Mouse (Mus musculus): Measurements from ENCODE around the gene Pak1. TPM values are rescaled to one million over a fixed set of nuclear protein-coding genes. Genes with fewer than 3 reads are reported as not detected.
A peak's percentile ranks its signal among the peaks of the same experiment; 100 is the strongest.

Pak1 gene
- 152 and 160 TPM in 2 replicates for polyA plus RNA-seq (2014; fragmentation: Nextera tagmentation; extraction: Ambion mirVana)

GRCm38 (mm10) chr7:97788190-97788668 is at the start of gene Pak1:
Pak1 (plus strand) TSS chr7:97788541.
- no peaks in the 10 kb centered on the region for H3K9me3 ChIP-seq (ENCODE audit: control insufficient read depth, low read length)
- H3K4me3 ChIP-seq (replicated peaks; ENCODE audit: low read length) = peak within 1 kb of the TSS; percentile 94
- peaks cover 23% of the 10 kb centered on the region for H3K4me1 ChIP-seq (replicated peaks; ENCODE audit: control insufficient read depth, insufficient read depth, low read length)
- peak within 1 kb of the TSS; percentile 93 for H3K9ac ChIP-seq
- 0% methylated on average over 41 of the region's 46 CpGs for WGBS
- no peaks in the 10 kb centered on the region for H3K27me3 ChIP-seq (ENCODE audit: control insufficient read depth, insufficient read depth, low read length)
- H3K36me3 ChIP-seq (replicated peaks; ENCODE audit: control insufficient read depth, insufficient read depth) = no peaks in the 10 kb centered on the region
- DNase-seq (ENCODE audit: low spot score) (peak; percentile 88), ATAC-seq (ENCODE audit: low FRiP score) (peak; percentile 94)
- H3K27ac ChIP-seq = peak within 1 kb of the TSS; percentile 82
- peak within 1 kb of the TSS; percentile 83 for H3K4me2 ChIP-seq (replicated peaks)

GRCm38 (mm10) chr7:97740948-97741347 is 47.4 kb upstream of the Pak1 start:
- H3K36me3 ChIP-seq (replicated peaks; ENCODE audit: control insufficient read depth, insufficient read depth) = no peaks in the 10 kb centered on the region
- ATAC-seq (ENCODE audit: low FRiP score) (no peak), DNase-seq (ENCODE audit: low spot score) (no peak)
- H3K9me3 ChIP-seq (ENCODE audit: control insufficient read depth, low read length) = no peaks in the 10 kb centered on the region
- H3K27ac ChIP-seq = no peak overlapping the region
- WGBS = 54% methylated on average over 10 of the region's 10 CpGs
- H3K27me3 ChIP-seq (ENCODE audit: control insufficient read depth, insufficient read depth, low read length) = no peaks in the 10 kb centered on the region
- H3K9ac ChIP-seq = no peak overlapping the region
- no peak overlapping the region for H3K4me3 ChIP-seq (replicated peaks; ENCODE audit: low read length)
- H3K4me1 ChIP-seq (replicated peaks; ENCODE audit: control insufficient read depth, insufficient read depth, low read length) = 0 out of 2 replicates have a peak, but pooled peaks cover 5% of the 10 kb centered on the region
- H3K4me2 ChIP-seq (replicated peaks) = no peak overlapping the region

GRCm38 (mm10) chr7:97741756-97742291 is 46.5 kb upstream of the Pak1 start:
- H3K4me2 ChIP-seq (replicated peaks) = no peak overlapping the region
- no peak for DNase-seq (ENCODE audit: low spot score)
- H3K9me3 ChIP-seq (ENCODE audit: control insufficient read depth, low read length) = no peaks in the 10 kb centered on the region
- no peak overlapping the region for H3K27ac ChIP-seq
- 0 out of 2 replicates have a peak, but pooled peaks cover 4% of the 10 kb centered on the region for H3K4me1 ChIP-seq (replicated peaks; ENCODE audit: control insufficient read depth, insufficient read depth, low read length)
- H3K4me3 ChIP-seq (replicated peaks; ENCODE audit: low read length) = no peak overlapping the region
- no peaks in the 10 kb centered on the region for H3K27me3 ChIP-seq (ENCODE audit: control insufficient read depth, insufficient read depth, low read length)
- ATAC-seq (ENCODE audit: low FRiP score) = no peak
- no peaks in the 10 kb centered on the region for H3K36me3 ChIP-seq (replicated peaks; ENCODE audit: control insufficient read depth, insufficient read depth)
- H3K9ac ChIP-seq = no peak overlapping the region
- WGBS = 19% methylated on average over 1 of the region's 1 CpGs

- no peaks in the 10 kb centered on the region for H3K4me1 ChIP-seq (replicated peaks; ENCODE audit: control insufficient read depth, insufficient read depth, low read length)
- no peak overlapping the region for H3K27ac ChIP-seq
- peak; percentile 83 for DNase-seq (ENCODE audit: low spot score)
- H3K9me3 ChIP-seq (ENCODE audit: control insufficient read depth, low read length) = no peaks in the 10 kb centered on the region
- 11% methylated on average over 3 of the region's 3 CpGs for WGBS
- no peak overlapping the region for H3K4me2 ChIP-seq (replicated peaks)
- ATAC-seq (ENCODE audit: low FRiP score) = no peak; the same call in 1 of the 2 replicates
- no peak overlapping the region for H3K9ac ChIP-seq
- H3K4me3 ChIP-seq (replicated peaks; ENCODE audit: low read length) = no peak overlapping the region
- H3K36me3 ChIP-seq (replicated peaks; ENCODE audit: control insufficient read depth, insufficient read depth) = no peaks in the 10 kb centered on the region
- H3K27me3 ChIP-seq (ENCODE audit: control insufficient read depth, insufficient read depth, low read length) = no peaks in the 10 kb centered on the region
These were observed 43.0 kb upstream of the Pak1 start for GRCm38 (mm10) chr7:97745299-97745698.

- no peaks in the 10 kb centered on the region for H3K4me1 ChIP-seq (replicated peaks; ENCODE audit: control insufficient read depth, insufficient read depth, low read length)
- no peak overlapping the region for H3K4me2 ChIP-seq (replicated peaks)
- H3K9ac ChIP-seq = no peak overlapping the region
- 74% methylated on average over 4 of the region's 4 CpGs for WGBS
- no peak for DNase-seq (ENCODE audit: low spot score)
- ATAC-seq (ENCODE audit: low FRiP score) = no peak
- no peak overlapping the region for H3K4me3 ChIP-seq (replicated peaks; ENCODE audit: low read length)
- H3K27ac ChIP-seq = no peak overlapping the region
- H3K36me3 ChIP-seq (replicated peaks; ENCODE audit: control insufficient read depth, insufficient read depth) = no peaks in the 10 kb centered on the region
- no peaks in the 10 kb centered on the region for H3K27me3 ChIP-seq (ENCODE audit: control insufficient read depth, insufficient read depth, low read length)
- H3K9me3 ChIP-seq (ENCODE audit: control insufficient read depth, low read length) = no peaks in the 10 kb centered on the region
These were observed 41.1 kb upstream of the Pak1 start for GRCm38 (mm10) chr7:97747176-97747707.

- ATAC-seq (ENCODE audit: low FRiP score) = peak; percentile 77
- DNase-seq (ENCODE audit: low spot score) = peak; percentile 85
- peak overlapping the region; percentile 33; the same call in 1 of the 2 replicates for H3K4me2 ChIP-seq (replicated peaks)
- no peak overlapping the region for H3K9ac ChIP-seq
- WGBS = 26% methylated on average over 28 of the region's 28 CpGs
- H3K27me3 ChIP-seq (ENCODE audit: control insufficient read depth, insufficient read depth, low read length) = no peaks in the 10 kb centered on the region
- H3K4me3 ChIP-seq (replicated peaks; ENCODE audit: low read length) = no peak overlapping the region
- no peaks in the 10 kb centered on the region for H3K36me3 ChIP-seq (replicated peaks; ENCODE audit: control insufficient read depth, insufficient read depth)
- no peak overlapping the region for H3K27ac ChIP-seq
- H3K9me3 ChIP-seq (ENCODE audit: control insufficient read depth, low read length) = no peaks in the 10 kb centered on the region
- no peaks in the 10 kb centered on the region for H3K4me1 ChIP-seq (replicated peaks; ENCODE audit: control insufficient read depth, insufficient read depth, low read length)
These were observed 40.4 kb upstream of the Pak1 start for GRCm38 (mm10) chr7:97747787-97748497.

- ATAC-seq (ENCODE audit: low FRiP score) (peak; percentile 16; the same call in 1 of the 2 replicates), DNase-seq (ENCODE audit: low spot score) (no peak)
- WGBS = 62% methylated on average over 10 of the region's 10 CpGs
These were observed 39.7 kb upstream of the Pak1 start for GRCm38 (mm10) chr7:97748527-97749206.

GRCm38 (mm10) chr7:97749207-97750190 is 38.8 kb upstream of the Pak1 start:
- no peak for DNase-seq (ENCODE audit: low spot score)
- Histone ChIP-seq H3K27me3 (ENCODE audit: control insufficient read depth, insufficient read depth, low read length) (no peaks in the 10 kb centered on the region), H3K4me1 (replicated peaks; ENCODE audit: control insufficient read depth, insufficient read depth, low read length) (no peaks in the 10 kb centered on the region), H3K27ac (no peak overlapping the region), H3K4me2 (replicated peaks) (peak overlapping the region; percentile 25; the same call in 1 of the 2 replicates), H3K9ac (no peak overlapping the region), H3K9me3 (ENCODE audit: control insufficient read depth, low read length) (no peaks in the 10 kb centered on the region), H3K36me3 (replicated peaks; ENCODE audit: control insufficient read depth, insufficient read depth) (no peaks in the 10 kb centered on the region), H3K4me3 (replicated peaks; ENCODE audit: low read length) (no peak overlapping the region)
- ATAC-seq (ENCODE audit: low FRiP score) = no peak
- 24% methylated on average over 19 of the region's 19 CpGs for WGBS

More at GRCm38 (mm10) chr7:97748527-97749206, 39.7 kb upstream of the Pak1 start:
- H3K4me1 ChIP-seq (replicated peaks; ENCODE audit: control insufficient read depth, insufficient read depth, low read length) = no peaks in the 10 kb centered on the region
- H3K27ac ChIP-seq = no peak overlapping the region
- H3K27me3 ChIP-seq (ENCODE audit: control insufficient read depth, insufficient read depth, low read length) = no peaks in the 10 kb centered on the region
- no peak overlapping the region for H3K4me3 ChIP-seq (replicated peaks; ENCODE audit: low read length)
- H3K36me3 ChIP-seq (replicated peaks; ENCODE audit: control insufficient read depth, insufficient read depth) = no peaks in the 10 kb centered on the region
- H3K9me3 ChIP-seq (ENCODE audit: control insufficient read depth, low read length) = no peaks in the 10 kb centered on the region
- no peak overlapping the region for H3K9ac ChIP-seq
- H3K4me2 ChIP-seq (replicated peaks) = peak overlapping the region; percentile 33; the same call in 1 of the 2 replicates

All from hindbrain, embryonic 14.5 days (tissue).